Mouse (Mus musculus) intestine, embryonic 15.5 days (tissue): ENCODE results near the gene Tmem132e. TPM values are rescaled to one million over a fixed set of nuclear protein-coding genes. Genes with fewer than 3 reads are reported as not detected.

Source experiments
- ATAC-seq: fragments of 200-750 bp; cut with Nextera tagmentation; 2 replicates; pipeline ENCODE4 v1.8.0; 2017; ENCODE audit warnings: moderate TSS enrichment, moderate library complexity
- H3K27ac ChIP-seq: fragments of 300-500 bp; sonication (generic); 2 replicates; pipeline ENCODE4 v1.5.1; 2015; ENCODE audit warnings: mild to moderate bottlenecking, inconsistent platforms
- H3K27me3 ChIP-seq: fragments of 300-500 bp; sonication (generic); replicated peaks from 2 replicates; pipeline ENCODE4 v1.6.1; 2015; ENCODE audit warnings: inconsistent platforms
- H3K36me3 ChIP-seq: fragments of 300-500 bp; sonication (generic); 2 replicates; pipeline ENCODE4 v1.6.1; 2015; ENCODE audit warnings: inconsistent platforms
- H3K4me1 ChIP-seq: fragments of 300-500 bp; sonication (generic); replicated peaks from 2 replicates; pipeline ENCODE4 v1.6.1; 2015; ENCODE audit warnings: inconsistent platforms
- H3K4me2 ChIP-seq: fragments of 300-500 bp; sonication (generic); replicated peaks from 2 replicates; pipeline ENCODE4 v1.6.1; 2015; ENCODE audit warnings: mild to moderate bottlenecking, inconsistent platforms
- H3K4me3 ChIP-seq: fragments of 300-500 bp; sonication (generic); replicated peaks from 2 replicates; pipeline ENCODE4 v1.5.1; 2015; ENCODE audit warnings: inconsistent platforms
- H3K9ac ChIP-seq: fragments of 300-500 bp; sonication (generic); 2 replicates; pipeline ENCODE4 v1.6.1; 2015; ENCODE audit warnings: inconsistent platforms
- H3K9me3 ChIP-seq: fragments of 300-500 bp; sonication (generic); 2 replicates; pipeline ENCODE4 v1.6.1; 2016; ENCODE audit warnings: inconsistent platforms
- WGBS: fragments of 180-500 bp; shearing (Covaris S2); methylation state at CpG from one replicate; pipeline ENCODE4 v1.1.7; 2015; 5-methylcytosine and 5-hydroxymethylcytosine counted together
- polyA plus RNA-seq: library from polyadenylated mRNA; unstranded; fragments of >200 nt; fragmentation: Nextera tagmentation; extraction: Ambion mirVana; gene quantifications from 2 replicates; pipeline ENCODE4 v1.2.1, GENCODE M21; 2015

Tmem132e gene
- polyA plus RNA-seq, result 0.80 and 0.91 TPM in 2 replicates

- H3K36me3 ChIP-seq, result no peaks in the 10 kb centered on the region
- ATAC-seq, result peak; percentile 29; the same call in 1 of the 2 replicates
- H3K9me3 ChIP-seq, result no peaks in the 10 kb centered on the region
- under 1% methylated on average over 88 of the region's 88 CpGs for WGBS
- no peak within 1 kb of the TSS for H3K27ac ChIP-seq
- H3K9ac ChIP-seq, result peak within 1 kb of the TSS; percentile 49
- peak within 1 kb of the TSS; percentile 93 for H3K4me2 ChIP-seq
- peaks cover 80% of the 10 kb centered on the region for H3K27me3 ChIP-seq
- peak within 1 kb of the TSS; percentile 56 for H3K4me3 ChIP-seq
- H3K4me1 ChIP-seq, result peaks cover 23% of the 10 kb centered on the region
Observed at GRCm38 (mm10) chr11:82388371-82389313, at the start of gene Tmem132e. Tmem132e (plus strand) TSS chr11:82388900.

- Histone ChIP-seq H3K4me1 (no peaks in the 10 kb centered on the region; the same call in 1 of the 2 replicates), H3K9ac (no peak overlapping the region), H3K4me3 (no peak overlapping the region), H3K27me3 (no peaks in the 10 kb centered on the region), H3K9me3 (no peaks in the 10 kb centered on the region), H3K27ac (no peak overlapping the region), H3K4me2 (no peak overlapping the region; the same call in 1 of the 2 replicates), H3K36me3 (no peaks in the 10 kb centered on the region)
- WGBS, result 14% methylated on average over 7 of the region's 7 CpGs
- ATAC-seq, result no peak
Observed at GRCm38 (mm10) chr11:82339921-82340401, 48.7 kb upstream of the Tmem132e start.

GRCm38 (mm10) chr11:82340416-82340815 is 48.3 kb upstream of the Tmem132e start:
- no peak overlapping the region; the same call in 1 of the 2 replicates for H3K4me2 ChIP-seq
- no peak for ATAC-seq

GRCm38 (mm10) chr11:82340900-82341299 is 47.8 kb upstream of the Tmem132e start:
- no peak overlapping the region for H3K27ac ChIP-seq
- H3K4me1 ChIP-seq, result no peaks in the 10 kb centered on the region; the same call in 1 of the 2 replicates
- H3K27me3 ChIP-seq, result no peaks in the 10 kb centered on the region
- H3K4me3 ChIP-seq, result no peak overlapping the region
- WGBS, result 48% methylated on average over 2 of the region's 2 CpGs
- no peak overlapping the region; the same call in 1 of the 2 replicates for H3K4me2 ChIP-seq
- H3K36me3 ChIP-seq, result no peaks in the 10 kb centered on the region
- no peak overlapping the region for H3K9ac ChIP-seq
- no peaks in the 10 kb centered on the region for H3K9me3 ChIP-seq
- no peak for ATAC-seq

More at GRCm38 (mm10) chr11:82340416-82340815, 48.3 kb upstream of the Tmem132e start:
- H3K27ac ChIP-seq, result no peak overlapping the region
- 25% methylated on average over 6 of the region's 6 CpGs for WGBS
- no peak overlapping the region for H3K9ac ChIP-seq
- H3K4me3 ChIP-seq, result no peak overlapping the region
- H3K4me1 ChIP-seq, result no peaks in the 10 kb centered on the region; the same call in 1 of the 2 replicates
- H3K9me3 ChIP-seq, result no peaks in the 10 kb centered on the region
- no peaks in the 10 kb centered on the region for H3K36me3 ChIP-seq
- no peaks in the 10 kb centered on the region for H3K27me3 ChIP-seq

- no peak overlapping the region for H3K9ac ChIP-seq
- H3K4me3 ChIP-seq, result no peak overlapping the region
- 78% methylated on average over 10 of the region's 10 CpGs for WGBS
- no peaks in the 10 kb centered on the region for H3K27me3 ChIP-seq
- H3K9me3 ChIP-seq, result no peaks in the 10 kb centered on the region
- no peak for ATAC-seq
- H3K36me3 ChIP-seq, result no peaks in the 10 kb centered on the region
- H3K4me2 ChIP-seq, result no peak overlapping the region
- H3K4me1 ChIP-seq, result no peaks in the 10 kb centered on the region
- H3K27ac ChIP-seq, result no peak overlapping the region
Observed at GRCm38 (mm10) chr11:82351039-82351438, 37.7 kb upstream of the Tmem132e start.

GRCm38 (mm10) chr11:82370151-82370550 is 18.5 kb upstream of the Tmem132e start:
- H3K27ac ChIP-seq, result no peak overlapping the region
- 76% methylated on average over 11 of the region's 11 CpGs for WGBS
- H3K4me3 ChIP-seq, result no peak overlapping the region
- H3K9me3 ChIP-seq, result no peaks in the 10 kb centered on the region
- no peak for ATAC-seq
- no peak overlapping the region for H3K9ac ChIP-seq
- no peaks in the 10 kb centered on the region for H3K36me3 ChIP-seq
- no peaks in the 10 kb centered on the region for H3K27me3 ChIP-seq
- no peaks in the 10 kb centered on the region for H3K4me1 ChIP-seq
- no peak overlapping the region for H3K4me2 ChIP-seq

GRCm38 (mm10) chr11:82371577-82371976 is 17.1 kb upstream of the Tmem132e start:
- Histone ChIP-seq H3K4me3 (no peak overlapping the region), H3K9me3 (no peaks in the 10 kb centered on the region), H3K4me1 (no peaks in the 10 kb centered on the region), H3K9ac (no peak overlapping the region), H3K36me3 (no peaks in the 10 kb centered on the region), H3K27ac (no peak overlapping the region), H3K27me3 (no peaks in the 10 kb centered on the region), H3K4me2 (no peak overlapping the region)
- no peak for ATAC-seq
- WGBS, result 64% methylated on average over 4 of the region's 4 CpGs

GRCm38 (mm10) chr11:82380606-82381202 is 8.0 kb upstream of the Tmem132e start:
- H3K27ac ChIP-seq, result no peak overlapping the region
- H3K27me3 ChIP-seq, result peaks cover 21% of the 10 kb centered on the region
- H3K9ac ChIP-seq, result no peak overlapping the region
- 36% methylated on average over 3 of the region's 3 CpGs for WGBS
- no peak overlapping the region for H3K4me3 ChIP-seq
- H3K9me3 ChIP-seq, result no peaks in the 10 kb centered on the region
- ATAC-seq, result peak; percentile 49
- H3K4me1 ChIP-seq, result 0 out of 2 replicates have a peak, but pooled peaks cover 3% of the 10 kb centered on the region
- H3K4me2 ChIP-seq, result no peak overlapping the region
- H3K36me3 ChIP-seq, result no peaks in the 10 kb centered on the region

- no peaks in the 10 kb centered on the region for H3K9me3 ChIP-seq
- no peaks in the 10 kb centered on the region for H3K36me3 ChIP-seq
- H3K27me3 ChIP-seq, result peaks cover 78% of the 10 kb centered on the region
- H3K4me2 ChIP-seq, result peak overlapping the region; percentile 93
- peak; percentile 81 for ATAC-seq
- H3K9ac ChIP-seq, result peak overlapping the region; percentile 49; the same call in 1 of the 2 replicates
- H3K4me1 ChIP-seq, result peaks cover 23% of the 10 kb centered on the region
- peak overlapping the region; percentile 56 for H3K4me3 ChIP-seq
- no peak overlapping the region for H3K27ac ChIP-seq
- under 1% methylated on average over 51 of the region's 51 CpGs for WGBS
Observed at GRCm38 (mm10) chr11:82386970-82387540, 1.6 kb upstream of the Tmem132e start.

GRCm38 (mm10) chr11:82387711-82388341 is 874 bp upstream of the Tmem132e start:
- Histone ChIP-seq H3K9ac (peak overlapping the region; percentile 49), H3K36me3 (no peaks in the 10 kb centered on the region), H3K27me3 (peaks cover 82% of the 10 kb centered on the region), H3K9me3 (no peaks in the 10 kb centered on the region), H3K4me3 (peak overlapping the region; percentile 56), H3K4me1 (peaks cover 23% of the 10 kb centered on the region), H3K27ac (no peak overlapping the region), H3K4me2 (peak overlapping the region; percentile 93)
- WGBS, result under 1% methylated on average over 47 of the region's 47 CpGs
- no peak for ATAC-seq

GRCm38 (mm10) chr11:82389396-82390291 is 944 bp downstream of the Tmem132e start:
- ATAC-seq, result peak; percentile 36
- H3K4me2 ChIP-seq, result peak overlapping the region; percentile 93
- no peak overlapping the region for H3K27ac ChIP-seq
- peak overlapping the region; percentile 49 for H3K9ac ChIP-seq
- 1% methylated on average over 68 of the region's 69 CpGs for WGBS
- peaks cover 23% of the 10 kb centered on the region for H3K4me1 ChIP-seq
- H3K9me3 ChIP-seq, result no peaks in the 10 kb centered on the region
- no peaks in the 10 kb centered on the region for H3K36me3 ChIP-seq
- H3K27me3 ChIP-seq, result peaks cover 75% of the 10 kb centered on the region
- H3K4me3 ChIP-seq, result peak overlapping the region; percentile 56
